In genomic region chr9:48836566-48836930, GRCm38 (mm10) we compare ENCODE assay signal across 8 mouse cellular contexts. TPM values are rescaled to one million over a fixed set of nuclear protein-coding genes. Genes with fewer than 3 reads are reported as not detected.
DNase-seq lines count a peak whose midpoint lies in the region; ATAC-seq and TF ChIP-seq lines count a peak whose summit lies in the region.

No protein-coding gene starts in this region.

- H3K27me3 ChIP-seq in liver, adult 2 months (ENCODE audit: control insufficient read depth, insufficient read depth, low read length), result no peaks in the 10 kb centered on the region
- H3K27me3 ChIP-seq in forebrain, embryonic 10.5 days (ENCODE audit: poor library complexity, severe bottlenecking), result peaks cover 84% of the 10 kb centered on the region
- peaks cover 38% of the 10 kb centered on the region for H3K27me3 ChIP-seq in intestine, embryonic 16.5 days (replicated peaks; ENCODE audit: control insufficient read depth, insufficient read depth, low read length)
- H3K27me3 ChIP-seq in neural tube, embryonic 13.5 days, result peaks cover 48% of the 10 kb centered on the region

- TF ChIP-seq POLR2A in liver, adult 2 months (IDR thresholded peaks at IDR 0.05; ENCODE audit: extremely low read depth, insufficient read depth, low read length), result no peak

- peaks cover 7% of the 10 kb centered on the region; the same call in 1 of the 2 replicates for H3K36me3 ChIP-seq in liver, adult 2 months (ENCODE audit: control insufficient read depth, insufficient read depth, low read length)
- peaks cover 19% of the 10 kb centered on the region for H3K36me3 ChIP-seq in forebrain, embryonic 10.5 days (replicated peaks)
- no peaks in the 10 kb centered on the region for H3K36me3 ChIP-seq in intestine, embryonic 16.5 days (ENCODE audit: control insufficient read depth, insufficient read depth, low read length)
- H3K36me3 ChIP-seq in neural tube, embryonic 13.5 days, result peaks cover 10% of the 10 kb centered on the region; the same call in 1 of the 2 replicates

- H3K4me3 ChIP-seq in liver, adult 2 months (ENCODE audit: insufficient read depth, low read depth, low read length), result peak overlapping the region; percentile 74; the same call in 1 of the 2 replicates
- H3K4me3 ChIP-seq in forebrain, embryonic 10.5 days, result peak overlapping the region; percentile 93
- H3K4me3 ChIP-seq in intestine, embryonic 16.5 days (ENCODE audit: low read length), result peak overlapping the region; percentile 59
- H3K4me3 ChIP-seq in neural tube, embryonic 13.5 days, result peak overlapping the region; percentile 72

- no peak for TF ChIP-seq CTCF in liver, adult 2 months (IDR thresholded peaks at IDR 0.05; ENCODE audit: low read depth, low read length)

- WGBS in liver, adult 2 months, result 6% methylated on average over 12 of the region's 12 CpGs
- under 1% methylated on average over 12 of the region's 12 CpGs for WGBS in forebrain, embryonic 10.5 days
- WGBS in intestine, embryonic 16.5 days, result 3% methylated on average over 12 of the region's 12 CpGs
- WGBS in neural tube, embryonic 13.5 days, result 2% methylated on average over 12 of the region's 12 CpGs

- peak overlapping the region; percentile 97 for H3K4me2 ChIP-seq in intestine, embryonic 16.5 days (ENCODE audit: low read depth, low read length)
- H3K4me2 ChIP-seq in neural tube, embryonic 13.5 days, result peak overlapping the region; percentile 100

- H3K27ac ChIP-seq in liver, adult 2 months (replicated peaks; ENCODE audit: insufficient read depth, low read depth, low read length), result peak overlapping the region; percentile 64
- peak overlapping the region; percentile 89 for H3K27ac ChIP-seq in forebrain, embryonic 10.5 days
- no peak overlapping the region for H3K27ac ChIP-seq in intestine, embryonic 16.5 days (ENCODE audit: low read length)
- peak overlapping the region; percentile 69 for H3K27ac ChIP-seq in neural tube, embryonic 13.5 days (replicated peaks)

- H3K9ac ChIP-seq in liver, adult 2 months (ENCODE audit: low read depth, low read length), result peak overlapping the region; percentile 7
- H3K9ac ChIP-seq in intestine, embryonic 16.5 days (ENCODE audit: low read depth, low read length), result peak overlapping the region; percentile 64
- H3K9ac ChIP-seq in neural tube, embryonic 13.5 days, result peak overlapping the region; percentile 82

- DNase-seq in liver, adult 2 months (ENCODE audit: extremely low read depth, low read depth, low spot score), result no peak
- no peak for DNase-seq in liver
- DNase-seq in forebrain, embryonic 10.5 days (ENCODE audit: extremely low spot score, low spot score), result no peak
- DNase-seq in layer of hippocampus, postnatal 14 days (ENCODE audit: low spot score in 2 of 2), result no peak
- DNase-seq in right cerebral cortex, postnatal 10 days (ENCODE audit: low spot score in 2 of 2), result no peak
- DNase-seq in thymus, postnatal 14 days, result no peak

- H3K9me3 ChIP-seq in forebrain, embryonic 10.5 days, result no peaks in the 10 kb centered on the region
- no peaks in the 10 kb centered on the region for H3K9me3 ChIP-seq in intestine, embryonic 16.5 days (ENCODE audit: control insufficient read depth, low read length)
- H3K9me3 ChIP-seq in neural tube, embryonic 13.5 days, result no peaks in the 10 kb centered on the region

- H3K79me2 ChIP-seq in liver, adult 2 months (ENCODE audit: control insufficient read depth, insufficient read depth, low read length), result peaks cover 36% of the 10 kb centered on the region

- peaks cover 8% of the 10 kb centered on the region; the same call in 1 of the 2 replicates for H3K4me1 ChIP-seq in liver, adult 2 months (ENCODE audit: control insufficient read depth, insufficient read depth, low read length)
- H3K4me1 ChIP-seq in forebrain, embryonic 10.5 days, result peaks cover 72% of the 10 kb centered on the region
- peaks cover 16% of the 10 kb centered on the region for H3K4me1 ChIP-seq in intestine, embryonic 16.5 days (ENCODE audit: control insufficient read depth, insufficient read depth, low read length)
- peaks cover 60% of the 10 kb centered on the region for H3K4me1 ChIP-seq in neural tube, embryonic 13.5 days (replicated peaks)

- ATAC-seq in intestine, embryonic 16.5 days, result no peak
- peak; percentile 33; the same call in 1 of the 2 replicates for ATAC-seq in neural tube, embryonic 13.5 days (ENCODE audit: low read depth)

RNA-seq across cellular contexts. Expression of gene Zbtb16, which starts 0.5 kb away (rescaled TPM):
- 19.3 and 24.2 TPM in 2 replicates for total RNA-seq in liver, adult 2 months (2014; rRNA removed)
- polyA plus RNA-seq in liver, adult 2 months (2012; rRNA removed), result 5.3 and 7.2 TPM in 2 replicates
- 27.0 and 29.1 TPM in 2 replicates for polyA plus RNA-seq in forebrain, embryonic 10.5 days (2016; fragmentation: Nextera tagmentation; extraction: Ambion mirVana)
- polyA plus RNA-seq in intestine, embryonic 16.5 days (2015; fragmentation: Nextera tagmentation; extraction: Ambion mirVana), result 1.9 and 2.4 TPM in 2 replicates
- 7.4 and 8.5 TPM in 2 replicates for polyA plus RNA-seq in neural tube, embryonic 13.5 days (2015; fragmentation: Nextera tagmentation; extraction: Ambion mirVana)
- 10 to 100 TPM; 85.9 to 92.1 TPM for total RNA-seq in layer of hippocampus, postnatal 14 days (2021)

Comparison
In these comparisons a context has a peak if more than half of its experiments do, and no peak if none do; other contexts are left out.
1. H3K9ac ChIP-seq: peak in every context shown above with its lines; median percentile 82 in neural tube, embryonic 13.5 days; 64 in intestine, embryonic 16.5 days; 7 in liver, adult 2 months.